Mouse (Mus musculus) stomach, postnatal 0 days (tissue): ENCODE data around the gene Slc10a4. TPM values are rescaled to one million over a fixed set of nuclear protein-coding genes. Genes with fewer than 3 reads are reported as not detected.
A peak's percentile ranks its signal among the peaks of the same experiment; 100 is the strongest.
"Not testable (repeated sequence)": the region's sequence is repeated elsewhere in the genome, so short reads cannot be mapped to it uniquely, and the experiment has no call there.

Experiments used
- ATAC-seq: fragments of 200-750 bp; cut with Nextera tagmentation; 2 replicates; pipeline ENCODE4 v1.8.0; 2017; ENCODE audit not compliant: low FRiP score, low TSS enrichment
- DNase-seq: peaks from one replicate; pipeline ENCODE4 v3.0.0-alpha.2; 2016; ENCODE audit warnings: low spot score
- H3K27ac ChIP-seq: fragments of 300-500 bp; sonication (generic); replicated peaks from 2 replicates; pipeline ENCODE4 v1.5.1; 2014; ENCODE audit warnings: mild to moderate bottlenecking, control low read depth
- H3K27me3 ChIP-seq: fragments of 300-500 bp; sonication (generic); 2 replicates; pipeline ENCODE4 v1.6.1; 2014; ENCODE audit warnings: low read length; ENCODE audit not compliant: control insufficient read depth, insufficient read depth
- H3K36me3 ChIP-seq: fragments of 300-500 bp; sonication (generic); 2 replicates; pipeline ENCODE4 v1.6.1; 2014; ENCODE audit warnings: low read length, mixed read lengths; ENCODE audit not compliant: control insufficient read depth, insufficient read depth
- H3K4me1 ChIP-seq: fragments of 300-500 bp; sonication (generic); replicated peaks from 2 replicates; pipeline ENCODE4 v1.6.1; 2014; ENCODE audit warnings: antibody characterized with exemption; ENCODE audit not compliant: control insufficient read depth, insufficient read depth
- H3K4me2 ChIP-seq: fragments of 300-500 bp; sonication (generic); replicated peaks from 2 replicates; pipeline ENCODE4 v1.6.1; 2014; ENCODE audit warnings: low read depth, mild to moderate bottlenecking, control low read depth, moderate library complexity
- H3K4me3 ChIP-seq: fragments of 300-500 bp; sonication (generic); 2 replicates; pipeline ENCODE4 v1.5.1; 2014; ENCODE audit warnings: low read depth, low read length, control low read depth
- H3K9ac ChIP-seq: fragments of 300-500 bp; sonication (generic); 2 replicates; pipeline ENCODE4 v1.6.1; 2014; ENCODE audit warnings: mild to moderate bottlenecking, low read length, control low read depth, mixed read lengths
- H3K9me3 ChIP-seq: fragments of 300-500 bp; sonication (generic); 2 replicates; pipeline ENCODE4 v1.6.1; 2016; ENCODE audit warnings: low read length; ENCODE audit not compliant: control insufficient read depth
- CTCF ChIP-seq: IDR thresholded peaks from 2 replicates; pipeline ENCODE4 v1.5.1; 2016; ENCODE audit warnings: antibody characterized with exemption, low read depth, mild to moderate bottlenecking, moderate library complexity
- EP300 ChIP-seq: optimal IDR thresholded peaks from 2 replicates; pipeline ENCODE3; 2016; ENCODE audit warnings: antibody characterized with exemption
- WGBS: fragments of 180-500 bp; shearing (Covaris S2); extraction: QIAGEN DNeasy Blood & Tissue Kit; methylation state at CpG from one replicate; pipeline ENCODE4 v1.1.7; 2014; 5-methylcytosine and 5-hydroxymethylcytosine counted together
- polyA plus RNA-seq: library from polyadenylated mRNA; unstranded; fragments of >200 nt; fragmentation: Nextera tagmentation; extraction: Ambion mirVana; gene quantifications from 2 replicates; pipeline ENCODE4 v1.2.1, GENCODE M21; 2015

Slc10a4 gene
- polyA plus RNA-seq, 1 experiment from 2014 or later: 3.9 TPM

- Histone ChIP-seq H3K4me2 (no peak overlapping the region; the same call in 1 of the 2 replicates), H3K27ac (no peak overlapping the region), H3K9ac (no peak overlapping the region), H3K4me3 (no peak overlapping the region; the same call in 1 of the 2 replicates), H3K27me3 (peaks cover 3% of the 10 kb centered on the region; the same call in 1 of the 2 replicates), H3K4me1 (no peaks in the 10 kb centered on the region), H3K36me3 (no peaks in the 10 kb centered on the region), H3K9me3 (no peaks in the 10 kb centered on the region)
- no peak for TF ChIP-seq EP300
- no peak for TF ChIP-seq CTCF
- WGBS: 50% methylated on average over 5 of the region's 5 CpGs
- DNase-seq: no peak
- no peak for ATAC-seq
These were observed 888 bp downstream of the Slc10a4 start for GRCm38 (mm10) chr5:73007582-73007959.

- peak; percentile 26 for DNase-seq
- not testable (repeated sequence) for H3K4me3 ChIP-seq, ATAC-seq, H3K27ac ChIP-seq, H3K4me1 ChIP-seq, H3K36me3 ChIP-seq, H3K27me3 ChIP-seq, H3K4me2 ChIP-seq, H3K9ac ChIP-seq, H3K9me3 ChIP-seq
- TF ChIP-seq CTCF: peak; percentile 63
- 31% methylated on average over 8 of the region's 8 CpGs for WGBS
These were observed 1.5 kb downstream of the Slc10a4 start for GRCm38 (mm10) chr5:73008230-73008629.

GRCm38 (mm10) chr5:73011806-73012205 lies 5.1 kb downstream of the Slc10a4 start:
- not testable (repeated sequence) for H3K4me1 ChIP-seq, H3K4me2 ChIP-seq, H3K36me3 ChIP-seq, DNase-seq, H3K27ac ChIP-seq, H3K9ac ChIP-seq, H3K27me3 ChIP-seq, ATAC-seq, H3K9me3 ChIP-seq, H3K4me3 ChIP-seq
- 89% methylated on average over 14 of the region's 16 CpGs for WGBS

- DNase-seq: peak; percentile 16
- not testable (repeated sequence) for H3K27me3 ChIP-seq, H3K27ac ChIP-seq, H3K36me3 ChIP-seq, H3K9me3 ChIP-seq, H3K9ac ChIP-seq, ATAC-seq, H3K4me1 ChIP-seq
- 33% methylated on average over 22 of the region's 27 CpGs for WGBS
- Histone ChIP-seq H3K4me3 (peak overlapping the region; percentile 34), H3K4me2 (peak overlapping the region; percentile 53)
These were observed 6.4 kb downstream of the Slc10a4 start for GRCm38 (mm10) chr5:73012884-73013610.

- H3K4me1 ChIP-seq, H3K9me3 ChIP-seq, H3K27me3 ChIP-seq, H3K36me3 ChIP-seq, H3K27ac ChIP-seq: not testable (repeated sequence)
- H3K9ac ChIP-seq: peak overlapping the region; percentile 53
- ATAC-seq: peak; percentile 67
- H3K4me3 ChIP-seq: peak overlapping the region; percentile 34
- H3K4me2 ChIP-seq: peak overlapping the region; percentile 53
- DNase-seq: peak; percentile 25
- 4% methylated on average over 31 of the region's 65 CpGs for WGBS
These were observed 7.1 kb downstream of the Slc10a4 start for GRCm38 (mm10) chr5:73013611-73014287.

- no peaks in the 10 kb centered on the region for H3K9me3 ChIP-seq
- no peaks in the 10 kb centered on the region for H3K36me3 ChIP-seq
- H3K4me3 ChIP-seq: no peak overlapping the region
- no peak overlapping the region for H3K4me2 ChIP-seq
- no peaks in the 10 kb centered on the region for H3K27me3 ChIP-seq
- TF ChIP-seq CTCF: no peak
- TF ChIP-seq EP300: no peak
- no peak overlapping the region for H3K27ac ChIP-seq
- DNase-seq (no peak), ATAC-seq (no peak)
- 46% methylated on average over 9 of the region's 9 CpGs for WGBS
- H3K4me1 ChIP-seq: no peaks in the 10 kb centered on the region
- H3K9ac ChIP-seq: no peak overlapping the region
These were observed 8.1 kb downstream of the Slc10a4 start for GRCm38 (mm10) chr5:73014745-73015144.
